ENCODE assay signal across 8 mouse cellular contexts in genomic region chr6:85187340-85188211, GRCm38 (mm10). TPM values are rescaled to one million over a fixed set of nuclear protein-coding genes. Genes with fewer than 3 reads are reported as not detected.
A peak's percentile ranks its signal among the peaks of the same experiment; 100 is the strongest.
DNase-seq lines count a peak whose midpoint lies in the region; ATAC-seq and TF ChIP-seq lines count a peak whose summit lies in the region.

Emx1 (plus strand) TSS chr6:85187438.

- ATAC-seq in liver, embryonic 13.5 days (ENCODE audit: low read depth) = peak; percentile 20; the same call in 1 of the 2 replicates
- ATAC-seq in neural tube, embryonic 13.5 days (ENCODE audit: low read depth) = peak; percentile 64

- peak within 1 kb of the TSS; percentile 58 for H3K4me3 ChIP-seq in ES-Bruce4 (ENCODE audit: low read depth, low read length)
- H3K4me3 ChIP-seq in liver, embryonic 13.5 days (replicated peaks) = peak within 1 kb of the TSS; percentile 37
- peak within 1 kb of the TSS; percentile 34 for H3K4me3 ChIP-seq in neural tube, embryonic 13.5 days

- H3K27ac ChIP-seq in ES-Bruce4 (ENCODE audit: insufficient read depth, low read length) = no peak within 1 kb of the TSS
- H3K27ac ChIP-seq in liver, embryonic 13.5 days = no peak within 1 kb of the TSS
- H3K27ac ChIP-seq in neural tube, embryonic 13.5 days (replicated peaks) = no peak within 1 kb of the TSS

- H3K36me3 ChIP-seq in ES-Bruce4 (ENCODE audit: control insufficient read depth, insufficient read depth, low read length, poor library complexity, severe bottlenecking) = no peaks in the 10 kb centered on the region
- H3K36me3 ChIP-seq in liver, embryonic 13.5 days = no peaks in the 10 kb centered on the region
- no peaks in the 10 kb centered on the region for H3K36me3 ChIP-seq in neural tube, embryonic 13.5 days

- H3K4me2 ChIP-seq in liver, embryonic 13.5 days = peak within 1 kb of the TSS; percentile 55
- H3K4me2 ChIP-seq in neural tube, embryonic 13.5 days = peak within 1 kb of the TSS; percentile 56

- no peak for TF ChIP-seq POLR2A in ES-Bruce4 (IDR thresholded peaks at IDR 0.05; ENCODE audit: insufficient read depth, low read length)

- DNase-seq in adrenal gland, postnatal 25 days = peak; percentile 24
- DNase-seq in frontal cortex, postnatal 36 days (ENCODE audit: low spot score in 2 of 2) = peak; percentile 71
- DNase-seq in kidney, postnatal 14 days = peak; percentile 90
- no peak for DNase-seq in liver, embryonic 13.5 days
- DNase-seq in thymus, postnatal 14 days = no peak
- no peak for DNase-seq in urinary bladder, postnatal 4 days (ENCODE audit: low spot score in 2 of 2)

- no peaks in the 10 kb centered on the region for H3K9me3 ChIP-seq in ES-Bruce4 (replicated peaks; ENCODE audit: control insufficient read depth, insufficient read depth, low read length, poor library complexity, severe bottlenecking)
- H3K9me3 ChIP-seq in liver, embryonic 13.5 days (replicated peaks) = no peaks in the 10 kb centered on the region
- H3K9me3 ChIP-seq in neural tube, embryonic 13.5 days = no peaks in the 10 kb centered on the region

- TF ChIP-seq CTCF in ES-Bruce4 (IDR thresholded peaks at IDR 0.05; ENCODE audit: low read depth, low read length) = no peak

- H3K27me3 ChIP-seq in ES-Bruce4 (ENCODE audit: control insufficient read depth, insufficient read depth, low read length, poor library complexity, severe bottlenecking) = peaks cover 31% of the 10 kb centered on the region
- peaks cover 94% of the 10 kb centered on the region for H3K27me3 ChIP-seq in liver, embryonic 13.5 days
- peaks cover 96% of the 10 kb centered on the region for H3K27me3 ChIP-seq in neural tube, embryonic 13.5 days

- no peaks in the 10 kb centered on the region for H3K4me1 ChIP-seq in ES-Bruce4 (ENCODE audit: control insufficient read depth, insufficient read depth, low read length)
- peaks cover 5% of the 10 kb centered on the region for H3K4me1 ChIP-seq in liver, embryonic 13.5 days (replicated peaks)
- H3K4me1 ChIP-seq in neural tube, embryonic 13.5 days (replicated peaks) = peaks cover 43% of the 10 kb centered on the region

- no peak; the same call in 1 of the 2 replicates for TF ChIP-seq EP300 in ES-Bruce4 (IDR thresholded peaks at IDR 0.05; ENCODE audit: insufficient read depth, low read depth, low read length)

- 2% methylated on average over 67 of the region's 81 CpGs for WGBS in liver, embryonic 13.5 days (ENCODE audit: insufficient replicate concordance)
- WGBS in neural tube, embryonic 13.5 days = under 1% methylated on average over 65 of the region's 81 CpGs

- peak within 1 kb of the TSS; percentile 23 for H3K9ac ChIP-seq in ES-Bruce4 (ENCODE audit: low read depth, poor library complexity, severe bottlenecking)
- H3K9ac ChIP-seq in liver, embryonic 13.5 days = no peak within 1 kb of the TSS
- peak within 1 kb of the TSS; percentile 50 for H3K9ac ChIP-seq in neural tube, embryonic 13.5 days

RNA-seq across cellular contexts. Expression of gene Emx1, which starts in this region (rescaled TPM):
- polyA plus RNA-seq in ES-Bruce4 (2011; ENCODE audit: insufficient read depth, insufficient read length, low read depth, missing spikeins) = 0.56 and 1.8 TPM in 2 replicates
- total RNA-seq in adrenal gland, postnatal 25 days (2021) = not detected in 2 replicates
- polyA plus RNA-seq in liver, embryonic 13.5 days (2015; fragmentation: Nextera tagmentation; extraction: Ambion mirVana) = 0.08 TPM in 1 of 2 replicates, not detected in the other
- 0.32 TPM in 1 of 2 replicates, not detected in the other for polyA plus RNA-seq in neural tube, embryonic 13.5 days (2015; fragmentation: Nextera tagmentation; extraction: Ambion mirVana)

Comparison
In these comparisons a context has a peak if more than half of its experiments do, and no peak if none do; other contexts are left out.
1. Peak in DNase-seq in adrenal gland, postnatal 25 days; RNA of the gene not detected or under 1 TPM.
2. Peak in ATAC-seq, H3K4me3 ChIP-seq and H3K4me2 ChIP-seq in liver, embryonic 13.5 days; RNA of the gene not detected or under 1 TPM.
3. Peak in ATAC-seq, H3K4me3 ChIP-seq, H3K9ac ChIP-seq and H3K4me2 ChIP-seq in neural tube, embryonic 13.5 days; RNA of the gene not detected or under 1 TPM.
4. DNase-seq: peak in frontal cortex, postnatal 36 days (2 of 2) and kidney, postnatal 14 days (single experiment); none in liver, embryonic 13.5 days (single experiment), thymus, postnatal 14 days (single experiment) and urinary bladder, postnatal 4 days (0 of 2).
5. Peak in every context shown above with its lines, with median percentiles within 50 percentile points of each other: H3K4me3 ChIP-seq.